Mouse (Mus musculus): ENCODE data around the gene Six3. TPM values are rescaled to one million over a fixed set of nuclear protein-coding genes. Genes with fewer than 3 reads are reported as not detected.

Six3 gene
- polyA plus RNA-seq, 1 experiment from 2014 or later: not detected

DNA sequence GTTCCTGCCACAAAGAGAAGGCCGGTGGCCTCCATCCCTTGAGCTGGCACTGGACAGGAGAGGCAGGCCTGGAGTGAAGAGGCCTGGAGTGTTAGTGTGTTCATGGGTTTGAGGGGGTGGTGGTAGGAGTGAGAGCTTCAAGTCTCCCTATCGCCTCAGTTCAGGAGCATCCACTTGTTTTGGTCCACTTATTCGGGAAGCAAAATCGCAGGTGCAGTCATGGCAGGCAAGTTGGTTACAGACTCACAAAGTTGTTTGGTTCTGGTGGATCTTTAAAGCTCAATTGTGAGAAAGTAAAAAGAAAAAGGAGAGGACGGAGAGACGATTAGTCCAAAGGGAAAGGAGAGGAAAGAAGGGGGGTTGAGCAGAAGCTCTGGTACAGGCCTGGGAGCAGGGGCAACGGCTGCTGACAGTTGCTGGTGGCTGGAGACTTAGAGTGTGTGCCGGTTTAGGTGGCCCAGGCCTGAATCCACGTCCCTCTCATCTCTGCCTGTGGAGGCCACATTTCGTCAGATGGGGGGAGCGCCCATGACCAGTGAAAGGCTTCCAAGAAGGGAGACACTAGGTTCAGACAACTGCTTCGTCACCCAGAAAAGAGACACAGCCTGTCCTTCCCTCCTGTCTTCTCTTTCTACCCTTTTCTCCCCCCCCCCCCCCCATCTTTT, 9.2 kb downstream of the Six3 start:
- Histone ChIP-seq H3K36me3 (ENCODE audit: control insufficient read depth, insufficient read depth, low read length) (no peaks in the 10 kb centered on the region), H3K4me3 (ENCODE audit: low read depth, low read length) (no peak overlapping the region), H3K9me3 (ENCODE audit: control insufficient read depth, low read length) (no peaks in the 10 kb centered on the region), H3K4me1 (replicated peaks; ENCODE audit: control insufficient read depth, insufficient read depth, low read length) (no peaks in the 10 kb centered on the region), H3K27me3 (replicated peaks; ENCODE audit: control insufficient read depth, insufficient read depth, low read length) (peaks cover 100% of the 10 kb centered on the region), H3K27ac (ENCODE audit: low read depth, low read length) (no peak overlapping the region), H3K9ac (ENCODE audit: low read depth, low read length) (no peak overlapping the region), H3K4me2 (no peak overlapping the region)
- WGBS: 12% methylated on average over 11 of the region's 12 CpGs
- DNase-seq (ENCODE audit: low spot score) (no peak), ATAC-seq (replicated peaks; ENCODE audit: low FRiP score) (no peak)

DNA sequence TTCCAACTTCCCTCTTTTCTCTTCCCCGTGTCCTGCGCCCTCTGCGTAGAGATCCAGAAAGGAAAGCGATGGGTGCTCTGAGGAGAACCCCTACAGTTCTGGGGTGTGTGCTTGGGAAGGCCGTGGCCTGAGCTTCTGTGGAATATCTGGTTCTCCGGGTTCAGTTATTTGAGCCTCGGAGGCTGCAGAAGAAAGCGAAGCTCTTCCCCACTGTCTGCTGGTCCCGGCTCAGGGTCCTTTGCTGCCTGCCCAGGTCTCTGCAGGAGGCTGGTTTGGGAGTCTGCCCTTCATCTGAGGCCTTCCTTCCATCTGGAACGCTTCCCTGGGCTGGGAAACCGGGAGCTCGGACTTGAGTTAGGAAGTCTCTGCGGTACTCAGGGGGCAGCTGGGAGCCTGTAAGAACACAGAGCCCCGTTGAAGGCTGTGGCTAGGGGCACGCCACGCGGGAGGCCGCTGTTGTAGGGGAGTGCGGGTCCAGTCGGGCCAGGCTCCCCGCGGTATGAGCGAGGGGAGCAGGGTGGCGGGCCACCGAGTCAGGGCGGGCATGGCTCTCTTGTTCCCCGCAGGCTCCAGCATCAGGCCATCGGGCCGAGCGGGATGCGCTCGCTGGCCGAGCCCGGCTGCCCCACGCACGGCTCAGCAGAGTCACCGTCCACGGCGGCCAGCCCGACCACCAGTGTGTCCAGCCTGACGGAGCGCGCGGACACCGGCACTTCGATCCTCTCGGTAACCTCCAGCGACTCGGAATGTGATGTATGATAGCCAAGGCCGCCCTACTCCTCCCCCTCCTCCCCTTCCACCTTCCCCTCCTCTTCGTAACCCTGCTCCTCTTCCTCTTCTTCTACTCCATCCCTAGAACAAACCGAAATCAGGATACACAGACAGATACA, 10.0 kb downstream of the Six3 start:
- Histone ChIP-seq H3K36me3 (ENCODE audit: control insufficient read depth, insufficient read depth, low read length) (no peaks in the 10 kb centered on the region), H3K9ac (ENCODE audit: low read depth, low read length) (no peak overlapping the region), H3K4me2 (no peak overlapping the region), H3K9me3 (ENCODE audit: control insufficient read depth, low read length) (no peaks in the 10 kb centered on the region), H3K4me1 (replicated peaks; ENCODE audit: control insufficient read depth, insufficient read depth, low read length) (no peaks in the 10 kb centered on the region), H3K4me3 (ENCODE audit: low read depth, low read length) (no peak overlapping the region), H3K27ac (ENCODE audit: low read depth, low read length) (no peak overlapping the region), H3K27me3 (replicated peaks; ENCODE audit: control insufficient read depth, insufficient read depth, low read length) (peaks cover 100% of the 10 kb centered on the region)
- WGBS: 4% methylated on average over 51 of the region's 52 CpGs
- ATAC-seq (replicated peaks; ENCODE audit: low FRiP score): no peak
- DNase-seq (ENCODE audit: low spot score): no peak

DNA sequence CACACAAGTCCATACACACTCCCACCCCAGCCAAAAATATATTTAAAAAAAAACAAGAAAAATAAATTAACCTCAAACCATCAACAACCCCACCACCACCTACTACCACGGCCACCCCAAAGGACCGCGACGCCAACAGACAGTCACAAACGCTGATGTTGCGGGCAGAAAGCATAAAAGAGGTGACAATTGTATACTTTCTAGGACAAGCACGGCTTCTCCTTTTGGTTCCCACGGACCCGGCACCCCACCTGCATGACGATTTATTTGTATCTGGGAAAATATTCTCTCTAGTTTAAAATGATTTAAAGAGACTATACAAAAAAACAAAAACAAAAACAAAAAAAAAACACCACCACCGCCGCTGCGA, 10.6 kb downstream of the Six3 start:
- Histone ChIP-seq H3K4me1 (replicated peaks; ENCODE audit: control insufficient read depth, insufficient read depth, low read length) (no peaks in the 10 kb centered on the region), H3K4me3 (ENCODE audit: low read depth, low read length) (no peak overlapping the region), H3K36me3 (ENCODE audit: control insufficient read depth, insufficient read depth, low read length) (no peaks in the 10 kb centered on the region), H3K9me3 (ENCODE audit: control insufficient read depth, low read length) (no peaks in the 10 kb centered on the region), H3K27me3 (replicated peaks; ENCODE audit: control insufficient read depth, insufficient read depth, low read length) (peaks cover 100% of the 10 kb centered on the region), H3K27ac (ENCODE audit: low read depth, low read length) (no peak overlapping the region), H3K9ac (ENCODE audit: low read depth, low read length) (no peak overlapping the region), H3K4me2 (no peak overlapping the region)
- DNase-seq (ENCODE audit: low spot score) (no peak), ATAC-seq (replicated peaks; ENCODE audit: low FRiP score) (no peak)
- WGBS: 3% methylated on average over 13 of the region's 13 CpGs

- no peaks in the 10 kb centered on the region for H3K36me3 ChIP-seq (ENCODE audit: control insufficient read depth, insufficient read depth, low read length)
- H3K27me3 ChIP-seq (replicated peaks; ENCODE audit: control insufficient read depth, insufficient read depth, low read length): peaks cover 100% of the 10 kb centered on the region
- DNase-seq (ENCODE audit: low spot score): no peak
- H3K9ac ChIP-seq (ENCODE audit: low read depth, low read length): no peak overlapping the region
- H3K4me1 ChIP-seq (replicated peaks; ENCODE audit: control insufficient read depth, insufficient read depth, low read length): no peaks in the 10 kb centered on the region
- whole genome bisulfite sequencing: 3% methylated on average over 26 of the region's 26 CpGs
- no peak overlapping the region for H3K4me3 ChIP-seq (ENCODE audit: low read depth, low read length)
- H3K4me2 ChIP-seq: no peak overlapping the region
- H3K27ac ChIP-seq (ENCODE audit: low read depth, low read length): no peak overlapping the region
- no peaks in the 10 kb centered on the region for H3K9me3 ChIP-seq (ENCODE audit: control insufficient read depth, low read length)
- ATAC-seq (replicated peaks; ENCODE audit: low FRiP score): no peak
Observed at GRCm38 (mm10) chr17:85624981-85625940, 11.9 kb downstream of the Six3 start.

GRCm38 (mm10) chr17:85626091-85626860, 12.9 kb downstream of the Six3 start:
- no peak overlapping the region for H3K4me3 ChIP-seq (ENCODE audit: low read depth, low read length)
- H3K9ac ChIP-seq (ENCODE audit: low read depth, low read length): no peak overlapping the region
- 9% methylated on average over 14 of the region's 14 CpGs for WGBS
- no peak overlapping the region for H3K27ac ChIP-seq (ENCODE audit: low read depth, low read length)
- H3K36me3 ChIP-seq (ENCODE audit: control insufficient read depth, insufficient read depth, low read length): no peaks in the 10 kb centered on the region
- DNase-seq (ENCODE audit: low spot score) (no peak), ATAC-seq (replicated peaks; ENCODE audit: low FRiP score) (no peak)
- H3K4me2 ChIP-seq: no peak overlapping the region
- no peaks in the 10 kb centered on the region for H3K4me1 ChIP-seq (replicated peaks; ENCODE audit: control insufficient read depth, insufficient read depth, low read length)
- no peaks in the 10 kb centered on the region for H3K9me3 ChIP-seq (ENCODE audit: control insufficient read depth, low read length)
- peaks cover 100% of the 10 kb centered on the region for H3K27me3 ChIP-seq (replicated peaks; ENCODE audit: control insufficient read depth, insufficient read depth, low read length)

DNA sequence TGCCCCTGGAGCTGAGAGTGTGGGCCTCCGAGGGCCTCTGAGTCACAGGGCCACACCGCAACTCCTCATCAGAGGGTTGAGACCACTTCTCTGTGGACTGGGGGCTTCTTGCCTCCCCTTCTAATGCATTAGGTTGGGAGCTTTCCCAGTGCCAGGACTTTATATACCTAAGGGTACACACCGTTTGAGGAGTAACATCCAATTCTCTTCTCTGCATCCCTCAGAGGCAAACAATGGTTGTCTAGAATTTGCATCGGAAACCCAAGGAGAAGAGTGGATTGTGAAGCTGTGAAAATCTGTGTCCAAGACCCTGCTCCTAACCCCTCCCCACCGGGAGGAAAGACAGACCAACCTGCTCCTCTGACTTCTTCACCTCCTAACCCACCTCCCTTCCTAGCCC, 14.3 kb downstream of the Six3 start:
- Histone ChIP-seq H3K27me3 (replicated peaks; ENCODE audit: control insufficient read depth, insufficient read depth, low read length) (peaks cover 99% of the 10 kb centered on the region), H3K9ac (ENCODE audit: low read depth, low read length) (no peak overlapping the region), H3K36me3 (ENCODE audit: control insufficient read depth, insufficient read depth, low read length) (no peaks in the 10 kb centered on the region), H3K4me1 (replicated peaks; ENCODE audit: control insufficient read depth, insufficient read depth, low read length) (no peaks in the 10 kb centered on the region), H3K4me2 (no peak overlapping the region), H3K27ac (ENCODE audit: low read depth, low read length) (no peak overlapping the region), H3K4me3 (ENCODE audit: low read depth, low read length) (no peak overlapping the region), H3K9me3 (ENCODE audit: control insufficient read depth, low read length) (no peaks in the 10 kb centered on the region)
- DNase-seq (ENCODE audit: low spot score) (no peak), ATAC-seq (replicated peaks; ENCODE audit: low FRiP score) (no peak)
- 41% methylated on average over 5 of the region's 5 CpGs for WGBS

GRCm38 (mm10) chr17:85628811-85629210, 15.4 kb downstream of the Six3 start:
- H3K27me3 ChIP-seq (replicated peaks; ENCODE audit: control insufficient read depth, insufficient read depth, low read length): peaks cover 97% of the 10 kb centered on the region
- no peak overlapping the region for H3K9ac ChIP-seq (ENCODE audit: low read depth, low read length)
- no peaks in the 10 kb centered on the region for H3K36me3 ChIP-seq (ENCODE audit: control insufficient read depth, insufficient read depth, low read length)
- no peak for ATAC-seq (replicated peaks; ENCODE audit: low FRiP score)
- no peaks in the 10 kb centered on the region for H3K4me1 ChIP-seq (replicated peaks; ENCODE audit: control insufficient read depth, insufficient read depth, low read length)
- H3K4me2 ChIP-seq: no peak overlapping the region
- 31% methylated on average over 8 of the region's 8 CpGs for WGBS
- H3K4me3 ChIP-seq (ENCODE audit: low read depth, low read length): no peak overlapping the region
- DNase-seq (ENCODE audit: low spot score): no peak
- no peak overlapping the region for H3K27ac ChIP-seq (ENCODE audit: low read depth, low read length)
- H3K9me3 ChIP-seq (ENCODE audit: control insufficient read depth, low read length): no peaks in the 10 kb centered on the region

GRCm38 (mm10) chr17:85629396-85629795, 16.0 kb downstream of the Six3 start:
- no peaks in the 10 kb centered on the region for H3K36me3 ChIP-seq (ENCODE audit: control insufficient read depth, insufficient read depth, low read length)
- H3K4me3 ChIP-seq (ENCODE audit: low read depth, low read length): no peak overlapping the region
- H3K27ac ChIP-seq (ENCODE audit: low read depth, low read length): no peak overlapping the region
- H3K4me1 ChIP-seq (replicated peaks; ENCODE audit: control insufficient read depth, insufficient read depth, low read length): no peaks in the 10 kb centered on the region
- DNase-seq (ENCODE audit: low spot score) (no peak), ATAC-seq (replicated peaks; ENCODE audit: low FRiP score) (no peak)
- H3K4me2 ChIP-seq: no peak overlapping the region
- H3K27me3 ChIP-seq (replicated peaks; ENCODE audit: control insufficient read depth, insufficient read depth, low read length): peaks cover 96% of the 10 kb centered on the region
- no peak overlapping the region for H3K9ac ChIP-seq (ENCODE audit: low read depth, low read length)
- WGBS: 90% methylated on average over 1 of the region's 1 CpGs
- H3K9me3 ChIP-seq (ENCODE audit: control insufficient read depth, low read length): no peaks in the 10 kb centered on the region

All from liver, embryonic 11.5 days (tissue).